Mouse (Mus musculus) hindbrain, embryonic 13.5 days (tissue): Measurements from ENCODE around the gene Mettl14. TPM values are rescaled to one million over a fixed set of nuclear protein-coding genes. Genes with fewer than 3 reads are reported as not detected.

Experiments used
- ATAC-seq: fragments of 200-750 bp; cut with Nextera tagmentation; 2 replicates; pipeline ENCODE4 v1.8.0; 2017; ENCODE audit warnings: moderate TSS enrichment; ENCODE audit not compliant: low FRiP score
- H3K27ac ChIP-seq: fragments of 300-500 bp; sonication (generic); 2 replicates; pipeline ENCODE4 v1.5.1; 2015; ENCODE audit warnings: inconsistent platforms, mild to moderate bottlenecking, moderate library complexity
- H3K27me3 ChIP-seq: fragments of 300-500 bp; sonication (generic); 2 replicates; pipeline ENCODE4 v1.6.1; 2015; ENCODE audit warnings: mild to moderate bottlenecking, inconsistent platforms
- H3K36me3 ChIP-seq: fragments of 300-500 bp; sonication (generic); 2 replicates; pipeline ENCODE4 v1.6.1; 2015; ENCODE audit warnings: mild to moderate bottlenecking, inconsistent platforms
- H3K4me1 ChIP-seq: fragments of 300-500 bp; sonication (generic); replicated peaks from 2 replicates; pipeline ENCODE4 v1.6.1; 2015; ENCODE audit warnings: inconsistent platforms
- H3K4me2 ChIP-seq: fragments of 300-500 bp; sonication (generic); 2 replicates; pipeline ENCODE4 v1.6.1; 2015; ENCODE audit warnings: inconsistent platforms, mild to moderate bottlenecking, moderate library complexity
- H3K4me3 ChIP-seq: fragments of 300-500 bp; sonication (generic); 2 replicates; pipeline ENCODE4 v1.5.1; 2015; ENCODE audit warnings: mild to moderate bottlenecking, inconsistent platforms
- H3K9ac ChIP-seq: fragments of 300-500 bp; sonication (generic); 2 replicates; pipeline ENCODE4 v1.6.1; 2015; ENCODE audit warnings: mild to moderate bottlenecking, inconsistent platforms
- H3K9me3 ChIP-seq: fragments of 300-500 bp; sonication (generic); 2 replicates; pipeline ENCODE4 v1.6.1; 2016; ENCODE audit warnings: inconsistent platforms
- WGBS: fragments of 180-500 bp; shearing (Covaris S2); methylation state at CpG from one replicate; pipeline ENCODE4 v1.1.7; 2015; 5-methylcytosine and 5-hydroxymethylcytosine counted together
- polyA plus RNA-seq: library from polyadenylated mRNA; unstranded; fragments of >200 nt; fragmentation: Nextera tagmentation; extraction: Ambion mirVana; gene quantifications from 2 replicates; pipeline ENCODE4 v1.2.1, GENCODE M21; 2015

Mettl14 gene
- polyA plus RNA-seq = 24.0 and 25.0 TPM in 2 replicates

GRCm38 (mm10) chr3:123385486-123386156 lies at the start of gene Mettl14:
Gene Mettl14 (minus strand): TSS chr3:123386108.
- Histone ChIP-seq H3K4me3 (peak within 1 kb of the TSS; percentile 53), H3K27me3 (peaks cover 12% of the 10 kb centered on the region; the same call in 1 of the 2 replicates), H3K27ac (peak within 1 kb of the TSS; percentile 85), H3K4me1 (peaks cover 21% of the 10 kb centered on the region), H3K9me3 (no peaks in the 10 kb centered on the region), H3K36me3 (peaks cover 10% of the 10 kb centered on the region), H3K4me2 (peak within 1 kb of the TSS; percentile 75), H3K9ac (peak within 1 kb of the TSS; percentile 75)
- WGBS = under 1% methylated on average over 41 of the region's 41 CpGs
- ATAC-seq = peak; percentile 100

GRCm38 (mm10) chr3:123433362-123433761 lies 47.5 kb upstream of the Mettl14 start:
- Histone ChIP-seq H3K9me3 (no peaks in the 10 kb centered on the region), H3K27me3 (no peaks in the 10 kb centered on the region), H3K4me2 (no peak overlapping the region), H3K27ac (no peak overlapping the region), H3K4me3 (no peak overlapping the region), H3K9ac (no peak overlapping the region), H3K4me1 (no peaks in the 10 kb centered on the region), H3K36me3 (no peaks in the 10 kb centered on the region)
- no peak for ATAC-seq
- 74% methylated on average over 3 of the region's 3 CpGs for WGBS

GRCm38 (mm10) chr3:123431951-123432674 lies 46.2 kb upstream of the Mettl14 start:
- H3K4me3 ChIP-seq = no peak overlapping the region
- H3K27ac ChIP-seq = no peak overlapping the region
- H3K27me3 ChIP-seq = no peaks in the 10 kb centered on the region
- 79% methylated on average over 5 of the region's 5 CpGs for WGBS
- H3K4me1 ChIP-seq = no peaks in the 10 kb centered on the region
- no peaks in the 10 kb centered on the region for H3K36me3 ChIP-seq
- no peak for ATAC-seq
- H3K9me3 ChIP-seq = no peaks in the 10 kb centered on the region
- H3K4me2 ChIP-seq = no peak overlapping the region
- no peak overlapping the region for H3K9ac ChIP-seq

GRCm38 (mm10) chr3:123429597-123430458 lies 43.9 kb upstream of the Mettl14 start:
- Histone ChIP-seq H3K27me3 (no peaks in the 10 kb centered on the region), H3K9ac (no peak overlapping the region), H3K36me3 (no peaks in the 10 kb centered on the region), H3K4me3 (no peak overlapping the region), H3K4me2 (no peak overlapping the region), H3K4me1 (no peaks in the 10 kb centered on the region), H3K9me3 (no peaks in the 10 kb centered on the region), H3K27ac (no peak overlapping the region)
- ATAC-seq = no peak
- WGBS = 84% methylated on average over 22 of the region's 22 CpGs

- no peaks in the 10 kb centered on the region for H3K4me1 ChIP-seq
- no peak overlapping the region for H3K9ac ChIP-seq
- ATAC-seq = no peak
- H3K27ac ChIP-seq = no peak overlapping the region
- H3K9me3 ChIP-seq = no peaks in the 10 kb centered on the region
- 70% methylated on average over 4 of the region's 4 CpGs for WGBS
- no peak overlapping the region for H3K4me2 ChIP-seq
- H3K4me3 ChIP-seq = no peak overlapping the region
- no peaks in the 10 kb centered on the region for H3K36me3 ChIP-seq
- H3K27me3 ChIP-seq = no peaks in the 10 kb centered on the region
Measured at GRCm38 (mm10) chr3:123428005-123428404, 42.1 kb upstream of the Mettl14 start.

- Histone ChIP-seq H3K4me1 (no peaks in the 10 kb centered on the region), H3K4me2 (no peak overlapping the region), H3K9ac (no peak overlapping the region), H3K4me3 (no peak overlapping the region), H3K27me3 (no peaks in the 10 kb centered on the region), H3K27ac (no peak overlapping the region), H3K36me3 (no peaks in the 10 kb centered on the region), H3K9me3 (no peaks in the 10 kb centered on the region)
- no peak for ATAC-seq
- 78% methylated on average over 2 of the region's 2 CpGs for WGBS
Measured at GRCm38 (mm10) chr3:123425647-123426046, 39.7 kb upstream of the Mettl14 start.

GRCm38 (mm10) chr3:123413173-123413572 lies 27.3 kb upstream of the Mettl14 start:
- WGBS = 28% methylated on average over 5 of the region's 5 CpGs
- Histone ChIP-seq H3K27ac (no peak overlapping the region), H3K4me3 (no peak overlapping the region), H3K27me3 (no peaks in the 10 kb centered on the region), H3K4me1 (no peaks in the 10 kb centered on the region), H3K9ac (no peak overlapping the region), H3K4me2 (no peak overlapping the region), H3K36me3 (no peaks in the 10 kb centered on the region), H3K9me3 (no peaks in the 10 kb centered on the region)
- ATAC-seq = no peak

- no peaks in the 10 kb centered on the region for H3K9me3 ChIP-seq
- no peaks in the 10 kb centered on the region for H3K4me1 ChIP-seq
- H3K27ac ChIP-seq = no peak overlapping the region
- no peak overlapping the region for H3K4me3 ChIP-seq
- no peaks in the 10 kb centered on the region for H3K27me3 ChIP-seq
- ATAC-seq = no peak
- whole genome bisulfite sequencing = 75% methylated on average over 6 of the region's 6 CpGs
- no peak overlapping the region for H3K4me2 ChIP-seq
- no peak overlapping the region for H3K9ac ChIP-seq
- no peaks in the 10 kb centered on the region for H3K36me3 ChIP-seq
Measured at GRCm38 (mm10) chr3:123411821-123412578, 26.1 kb upstream of the Mettl14 start.

GRCm38 (mm10) chr3:123404945-123405344 lies 19.0 kb upstream of the Mettl14 start:
- no peak overlapping the region for H3K4me3 ChIP-seq
- H3K27ac ChIP-seq = no peak overlapping the region
- no peaks in the 10 kb centered on the region for H3K36me3 ChIP-seq
- WGBS = 84% methylated on average over 3 of the region's 3 CpGs
- no peaks in the 10 kb centered on the region for H3K4me1 ChIP-seq
- no peaks in the 10 kb centered on the region for H3K9me3 ChIP-seq
- no peaks in the 10 kb centered on the region for H3K27me3 ChIP-seq
- H3K4me2 ChIP-seq = no peak overlapping the region
- H3K9ac ChIP-seq = no peak overlapping the region
- ATAC-seq = no peak

GRCm38 (mm10) chr3:123397562-123398481 lies 11.9 kb upstream of the Mettl14 start:
- no peaks in the 10 kb centered on the region for H3K9me3 ChIP-seq
- no peak for ATAC-seq
- H3K4me3 ChIP-seq = no peak overlapping the region
- no peaks in the 10 kb centered on the region for H3K27me3 ChIP-seq
- no peak overlapping the region for H3K9ac ChIP-seq
- H3K27ac ChIP-seq = no peak overlapping the region
- no peaks in the 10 kb centered on the region for H3K4me1 ChIP-seq
- no peak overlapping the region for H3K4me2 ChIP-seq
- WGBS = 90% methylated on average over 9 of the region's 9 CpGs
- H3K36me3 ChIP-seq = no peaks in the 10 kb centered on the region

- no peak for ATAC-seq
- Histone ChIP-seq H3K9ac (no peak overlapping the region), H3K9me3 (no peaks in the 10 kb centered on the region), H3K36me3 (no peaks in the 10 kb centered on the region), H3K4me3 (no peak overlapping the region), H3K27ac (no peak overlapping the region), H3K4me2 (no peak overlapping the region), H3K27me3 (no peaks in the 10 kb centered on the region), H3K4me1 (no peaks in the 10 kb centered on the region)
- WGBS = 82% methylated on average over 5 of the region's 5 CpGs
Measured at GRCm38 (mm10) chr3:123395611-123396010, 9.7 kb upstream of the Mettl14 start.
